Mouse (Mus musculus): Measurements from ENCODE around the gene Olfr790.

Olfr790 gene

DNA sequence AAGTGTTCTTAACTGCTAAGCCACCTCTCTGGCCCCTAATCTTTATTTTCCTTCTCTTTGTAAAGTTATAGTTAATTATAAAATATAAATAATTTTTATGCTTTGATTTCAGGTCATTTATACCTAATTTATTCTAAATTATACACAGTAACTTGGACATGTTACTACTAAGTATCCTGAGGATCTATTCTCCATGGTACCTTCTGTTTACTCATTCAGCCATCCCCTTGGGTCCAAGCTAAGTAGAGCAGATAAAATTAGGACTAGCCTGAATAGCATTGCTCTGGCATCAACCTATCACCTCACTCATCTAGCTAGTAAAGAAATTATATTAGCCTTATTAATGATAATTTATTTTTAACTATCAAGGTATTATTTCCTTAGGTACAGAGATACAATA, at the start of gene Olfr790:
Gene Olfr790 (plus strand): TSS at position 301 of the 400 bp plus-strand sequence.
- no peak for DNase-seq (ENCODE audit: low spot score in 2 of 2)

DNA sequence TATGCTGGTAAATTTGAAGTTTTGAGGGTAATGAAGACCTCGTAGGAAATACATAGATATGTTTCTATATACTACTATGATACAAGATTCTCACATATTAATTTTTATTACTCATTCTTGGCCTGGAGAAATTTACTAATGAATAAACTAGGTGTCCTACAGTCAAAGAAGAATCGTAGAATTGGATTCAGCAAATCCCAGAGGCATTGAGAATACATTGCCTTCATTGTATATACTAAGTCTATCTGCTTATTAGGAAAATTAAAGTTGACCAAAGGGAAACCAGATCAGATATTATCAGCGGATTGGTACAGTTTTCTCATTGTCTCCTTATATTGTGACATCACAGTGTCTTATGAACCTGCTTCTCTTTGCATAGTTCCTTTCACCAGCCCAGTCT, 36.7 kb upstream of the Olfr790 start, which contains the start of gene Olfr787:
Gene Olfr787 (plus strand): TSS at position 301 of the 400 bp plus-strand sequence.
- DNase-seq (ENCODE audit: low spot score in 2 of 2): no peak

- no peak for DNase-seq (ENCODE audit: low spot score in 2 of 2)
Observed at GRCm38 (mm10) chr10:129470698-129471097, 27.6 kb upstream of the Olfr790 start, which contains the start of gene Olfr788. Gene Olfr788 (plus strand): TSS chr10:129470998.

- no peak for DNase-seq (ENCODE audit: low spot score in 2 of 2)
Observed at GRCm38 (mm10) chr10:129473256-129473655, 25.0 kb upstream of the Olfr790 start.

- no peak for DNase-seq (ENCODE audit: low spot score in 2 of 2)
Observed at GRCm38 (mm10) chr10:129473723-129474122, 24.6 kb upstream of the Olfr790 start.

DNA sequence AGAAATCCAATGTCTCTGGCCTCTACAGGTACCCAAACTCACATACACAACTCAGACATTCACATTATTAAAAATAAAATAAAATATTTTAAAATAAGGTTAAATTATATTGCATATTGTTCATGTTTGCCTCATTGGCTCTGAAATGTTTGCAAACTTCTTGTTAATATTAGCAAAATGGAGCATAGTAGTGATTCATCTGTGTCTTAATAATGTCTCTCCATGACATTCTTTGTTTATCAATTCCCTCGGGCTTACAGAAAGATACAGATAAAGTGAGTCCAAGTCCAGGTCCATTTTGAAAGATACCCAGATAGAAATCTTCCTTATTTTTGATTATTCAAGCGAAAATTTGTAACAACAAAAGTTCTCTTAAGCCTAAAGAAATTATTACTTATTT, 13.8 kb upstream of the Olfr790 start, which contains the start of gene Olfr789:
Gene Olfr789 (plus strand): TSS at position 301 of the 400 bp plus-strand sequence.
- no peak for DNase-seq (ENCODE audit: low spot score in 2 of 2)

- peak; percentile 3 to 6 for DNase-seq (ENCODE audit: low spot score in 2 of 2)
Observed at GRCm38 (mm10) chr10:129490101-129490500, 8.2 kb upstream of the Olfr790 start.

GRCm38 (mm10) chr10:129521492-129521891, 23.2 kb downstream of the Olfr790 start, which contains the start of gene Olfr791:
Gene Olfr791 (plus strand): TSS chr10:129521792.
- no peak for DNase-seq (ENCODE audit: low spot score in 2 of 2)

GRCm38 (mm10) chr10:129538862-129539261, 40.6 kb downstream of the Olfr790 start, which contains the start of gene Olfr792:
Gene Olfr792 (plus strand): TSS chr10:129539162.
- no peak for DNase-seq (ENCODE audit: low spot score in 2 of 2)

- DNase-seq (ENCODE audit: low spot score in 2 of 2): no peak
Observed at GRCm38 (mm10) chr10:129549354-129549753, 51.1 kb downstream of the Olfr790 start.
